Mouse (Mus musculus) forebrain, embryonic 13.5 days (tissue): ENCODE measurements around the gene BC004004. TPM values are rescaled to one million over a fixed set of nuclear protein-coding genes. Genes with fewer than 3 reads are reported as not detected.
A peak's percentile ranks its signal among the peaks of the same experiment; 100 is the strongest.
"Not testable (repeated sequence)": the region's sequence is repeated elsewhere in the genome, so short reads cannot be mapped to it uniquely, and the experiment has no call there.

Experiments used
- ATAC-seq: fragments of 200-750 bp; cut with Nextera tagmentation; 2 replicates; pipeline ENCODE4 v1.8.0; 2017
- H3K27ac ChIP-seq: fragments of 300-500 bp; sonication (generic); 2 replicates; pipeline ENCODE4 v1.5.1; 2015; ENCODE audit warnings: inconsistent platforms, mild to moderate bottlenecking, moderate library complexity
- H3K27me3 ChIP-seq: fragments of 300-500 bp; sonication (generic); 2 replicates; pipeline ENCODE4 v1.6.1; 2015; ENCODE audit warnings: mild to moderate bottlenecking, inconsistent platforms
- H3K36me3 ChIP-seq: fragments of 300-500 bp; sonication (generic); 2 replicates; pipeline ENCODE4 v1.6.1; 2015; ENCODE audit warnings: mild to moderate bottlenecking, inconsistent platforms; ENCODE audit not compliant: poor library complexity, severe bottlenecking
- H3K4me1 ChIP-seq: fragments of 300-500 bp; sonication (generic); 2 replicates; pipeline ENCODE4 v1.6.1; 2015; ENCODE audit warnings: inconsistent platforms
- H3K4me2 ChIP-seq: fragments of 300-500 bp; sonication (generic); 2 replicates; pipeline ENCODE4 v1.6.1; 2015; ENCODE audit warnings: inconsistent platforms, mild to moderate bottlenecking, moderate library complexity
- H3K4me3 ChIP-seq: fragments of 300-500 bp; sonication (generic); 2 replicates; pipeline ENCODE4 v1.5.1; 2015; ENCODE audit warnings: mild to moderate bottlenecking, inconsistent platforms
- H3K9ac ChIP-seq: fragments of 300-500 bp; sonication (generic); 2 replicates; pipeline ENCODE4 v1.6.1; 2015; ENCODE audit warnings: mild to moderate bottlenecking, inconsistent platforms
- H3K9me3 ChIP-seq: fragments of 300-500 bp; sonication (generic); replicated peaks from 2 replicates; pipeline ENCODE4 v1.6.1; 2016; ENCODE audit warnings: inconsistent platforms
- WGBS: fragments of 180-500 bp; shearing (Covaris S2); methylation state at CpG from one replicate; pipeline ENCODE4 v1.1.7; 2015; 5-methylcytosine and 5-hydroxymethylcytosine counted together
- polyA plus RNA-seq: library from polyadenylated mRNA; unstranded; fragments of >200 nt; fragmentation: Nextera tagmentation; extraction: Ambion mirVana; gene quantifications from 2 replicates; pipeline ENCODE4 v1.2.1, GENCODE M21; 2015

The BC004004 gene
- polyA plus RNA-seq, 1 experiment from 2014 or later: 78.7 TPM

- H3K36me3 ChIP-seq: peaks cover 47% of the 10 kb centered on the region
- 0 out of 2 replicates have a peak overlapping the region, but pooled peaks have one; percentile 87 for H3K9ac ChIP-seq
- ATAC-seq: no peak
- H3K27ac ChIP-seq: no peak overlapping the region
- peak overlapping the region; percentile 87; the same call in 1 of the 2 replicates for H3K4me3 ChIP-seq
- WGBS: 91% methylated on average over 22 of the region's 22 CpGs
- no peaks in the 10 kb centered on the region for H3K27me3 ChIP-seq
- H3K4me1 ChIP-seq: peaks cover 43% of the 10 kb centered on the region
- peak overlapping the region; percentile 80 for H3K4me2 ChIP-seq
- no peaks in the 10 kb centered on the region for H3K9me3 ChIP-seq
These were observed 6.9 kb upstream of the BC004004 start for GRCm38 (mm10) chr17:29261603-29262258.

- no peak for ATAC-seq
- Histone ChIP-seq H3K9ac (peak overlapping the region; percentile 87), H3K4me2 (peak overlapping the region; percentile 80), H3K27me3 (no peaks in the 10 kb centered on the region), H3K36me3 (peaks cover 42% of the 10 kb centered on the region), H3K27ac (no peak overlapping the region), H3K4me1 (peaks cover 43% of the 10 kb centered on the region), H3K9me3 (no peaks in the 10 kb centered on the region), H3K4me3 (peak overlapping the region; percentile 87)
- 46% methylated on average over 2 of the region's 2 CpGs for WGBS
These were observed 6.3 kb upstream of the BC004004 start for GRCm38 (mm10) chr17:29262259-29262649.

GRCm38 (mm10) chr17:29263417-29263816 lies 5.2 kb upstream of the BC004004 start:
- H3K9ac ChIP-seq: peak overlapping the region; percentile 87
- WGBS: 1% methylated on average over 14 of the region's 14 CpGs
- H3K4me3 ChIP-seq: peak overlapping the region; percentile 87
- H3K4me1 ChIP-seq: peaks cover 47% of the 10 kb centered on the region
- ATAC-seq: peak; percentile 46
- no peaks in the 10 kb centered on the region for H3K9me3 ChIP-seq
- peak overlapping the region; percentile 80 for H3K4me2 ChIP-seq
- peaks cover 30% of the 10 kb centered on the region for H3K36me3 ChIP-seq
- no peaks in the 10 kb centered on the region for H3K27me3 ChIP-seq
- H3K27ac ChIP-seq: peak overlapping the region; percentile 99

- Histone ChIP-seq H3K9me3 (no peaks in the 10 kb centered on the region), H3K4me3 (peak within 1 kb of the TSS; percentile 87), H3K27ac (peak within 1 kb of the TSS; percentile 99), H3K9ac (peak within 1 kb of the TSS; percentile 87), H3K4me1 (peaks cover 47% of the 10 kb centered on the region), H3K27me3 (no peaks in the 10 kb centered on the region), H3K4me2 (peak within 1 kb of the TSS; percentile 80), H3K36me3 (peaks cover 24% of the 10 kb centered on the region)
- 6% methylated on average over 38 of the region's 38 CpGs for WGBS
- peak; percentile 69 for ATAC-seq
These were observed 4.6 kb upstream of the BC004004 start, which contains the start of gene Ppil1 for GRCm38 (mm10) chr17:29263840-29264633. TSS of gene Ppil1 (minus strand) at chr17:29264186.

GRCm38 (mm10) chr17:29264760-29265159 lies 3.8 kb upstream of the BC004004 start:
- Histone ChIP-seq H3K36me3 (peaks cover 20% of the 10 kb centered on the region), H3K4me1 (peaks cover 50% of the 10 kb centered on the region), H3K27ac (peak overlapping the region; percentile 99; the same call in 1 of the 2 replicates), H3K9me3 (no peaks in the 10 kb centered on the region), H3K27me3 (no peaks in the 10 kb centered on the region), H3K4me2 (peak overlapping the region; percentile 80), H3K9ac (peak overlapping the region; percentile 87), H3K4me3 (peak overlapping the region; percentile 87)
- WGBS: 82% methylated on average over 5 of the region's 5 CpGs
- ATAC-seq: no peak

- WGBS: 85% methylated on average over 2 of the region's 2 CpGs
- H3K9me3 ChIP-seq, H3K27ac ChIP-seq, ATAC-seq, H3K27me3 ChIP-seq, H3K9ac ChIP-seq, H3K4me2 ChIP-seq, H3K36me3 ChIP-seq, H3K4me3 ChIP-seq: not testable (repeated sequence)
- peaks cover 37% of the 10 kb centered on the region for H3K4me1 ChIP-seq
These were observed 1.5 kb upstream of the BC004004 start for GRCm38 (mm10) chr17:29267040-29267439.

- Histone ChIP-seq H3K27me3 (no peaks in the 10 kb centered on the region), H3K36me3 (no peaks in the 10 kb centered on the region), H3K4me3 (peak overlapping the region; percentile 90), H3K9ac (peak overlapping the region; percentile 94), H3K4me1 (peaks cover 27% of the 10 kb centered on the region), H3K27ac (peak overlapping the region; percentile 53; the same call in 1 of the 2 replicates), H3K9me3 (no peaks in the 10 kb centered on the region), H3K4me2 (peak overlapping the region; percentile 80)
- ATAC-seq: peak; percentile 22; the same call in 1 of the 2 replicates
- WGBS: 63% methylated on average over 6 of the region's 6 CpGs
These were observed 482 bp upstream of the BC004004 start for GRCm38 (mm10) chr17:29267931-29268681.

GRCm38 (mm10) chr17:29269349-29269706 lies 740 bp downstream of the BC004004 start:
- Histone ChIP-seq H3K9ac (peak overlapping the region; percentile 94), H3K36me3 (no peaks in the 10 kb centered on the region), H3K27ac (peak overlapping the region; percentile 83), H3K4me1 (peaks cover 21% of the 10 kb centered on the region), H3K9me3 (no peaks in the 10 kb centered on the region), H3K4me3 (peak overlapping the region; percentile 90), H3K27me3 (no peaks in the 10 kb centered on the region), H3K4me2 (peak overlapping the region; percentile 80)
- 21% methylated on average over 10 of the region's 10 CpGs for WGBS
- ATAC-seq: no peak

- H3K27ac ChIP-seq: 0 out of 2 replicates have a peak overlapping the region, but pooled peaks have one; percentile 25
These were observed 1.6 kb downstream of the BC004004 start for GRCm38 (mm10) chr17:29270148-29270698.

GRCm38 (mm10) chr17:29273156-29273555 lies 4.6 kb downstream of the BC004004 start:
- peaks cover 16% of the 10 kb centered on the region for H3K4me1 ChIP-seq
- no peak overlapping the region for H3K4me3 ChIP-seq
- no peak for ATAC-seq
- H3K27ac ChIP-seq: no peak overlapping the region
- no peak overlapping the region for H3K9ac ChIP-seq
- H3K4me2 ChIP-seq: no peak overlapping the region
- no peaks in the 10 kb centered on the region for H3K9me3 ChIP-seq
- WGBS: 87% methylated on average over 7 of the region's 7 CpGs
- H3K27me3 ChIP-seq: no peaks in the 10 kb centered on the region
- H3K36me3 ChIP-seq: 0 out of 2 replicates have a peak, but pooled peaks cover 4% of the 10 kb centered on the region

More at GRCm38 (mm10) chr17:29270148-29270698, 1.6 kb downstream of the BC004004 start:
- WGBS: 93% methylated on average over 9 of the region's 9 CpGs
- Histone ChIP-seq H3K9ac (no peak overlapping the region), H3K27me3 (no peaks in the 10 kb centered on the region), H3K4me1 (peaks cover 17% of the 10 kb centered on the region), H3K4me3 (no peak overlapping the region), H3K4me2 (peak overlapping the region; percentile 80; the same call in 1 of the 2 replicates), H3K9me3 (no peaks in the 10 kb centered on the region), H3K36me3 (no peaks in the 10 kb centered on the region)
- ATAC-seq: no peak

- Histone ChIP-seq H3K4me3 (no peak overlapping the region), H3K9ac (no peak overlapping the region), H3K36me3 (0 out of 2 replicates have a peak, but pooled peaks cover 8% of the 10 kb centered on the region), H3K27me3 (no peaks in the 10 kb centered on the region), H3K4me1 (peaks cover 13% of the 10 kb centered on the region), H3K9me3 (no peaks in the 10 kb centered on the region), H3K4me2 (no peak overlapping the region), H3K27ac (no peak overlapping the region)
- WGBS: 86% methylated on average over 11 of the region's 11 CpGs
- no peak for ATAC-seq
These were observed 5.3 kb downstream of the BC004004 start for GRCm38 (mm10) chr17:29273889-29274288.
